ENCODE assay signal across 19 mouse cellular contexts in genomic region chr2:75723481-75723880, GRCm38 (mm10).
"Had no signal": no experiment of that assay in that cellular context is flagged by ENCODE, and none has a peak within 500 bp of the region (broad histone marks: within the 10 kb centered on the region; RNA-seq: fewer than 3 reads in every experiment).

No protein-coding gene starts in this region.

- ATAC-seq: midbrain, embryonic 16.5 days had no signal

- H3K9ac ChIP-seq: lung, embryonic 14.5 days; midbrain, embryonic 12.5 days; neural tube, embryonic 13.5 days; neural tube, embryonic 15.5 days; stomach, embryonic 15.5 days had no signal

- H3K36me3 ChIP-seq: midbrain, embryonic 10.5 days; midbrain, embryonic 12.5 days; neural tube, embryonic 13.5 days; neural tube, embryonic 15.5 days; stomach, embryonic 15.5 days had no signal

- DNase-seq: lung, adult 18-20 months; lung, embryonic 14.5 days; lung, postnatal 10 days; lung, postnatal 4 days; midbrain, embryonic 14.5 days; retina, postnatal 1 day; right cerebral cortex, adult 18-20 months; right cerebral cortex, postnatal 25 days; right cerebral cortex, postnatal 4 days; thymus, adult 2 months; thymus, postnatal 25 days had no signal

- H3K4me1 ChIP-seq: midbrain, embryonic 10.5 days; midbrain, embryonic 12.5 days; neural tube, embryonic 13.5 days; stomach, embryonic 15.5 days had no signal

- H3K4me2 ChIP-seq: lung, embryonic 14.5 days; midbrain, embryonic 12.5 days; neural tube, embryonic 13.5 days; neural tube, embryonic 15.5 days; stomach, embryonic 15.5 days had no signal

- H3K27me3 ChIP-seq: midbrain, embryonic 12.5 days; neural tube, embryonic 13.5 days; neural tube, embryonic 15.5 days; stomach, embryonic 15.5 days had no signal

- H3K27ac ChIP-seq: midbrain, embryonic 10.5 days; midbrain, embryonic 12.5 days; neural tube, embryonic 13.5 days; neural tube, embryonic 15.5 days; stomach, embryonic 15.5 days; stomach, postnatal 0 days had no signal

- H3K9me3 ChIP-seq: midbrain, embryonic 10.5 days; midbrain, embryonic 12.5 days; neural tube, embryonic 13.5 days; neural tube, embryonic 15.5 days; stomach, embryonic 15.5 days had no signal

- H3K4me3 ChIP-seq: midbrain, embryonic 10.5 days; midbrain, embryonic 12.5 days; myocyte; neural tube, embryonic 13.5 days; neural tube, embryonic 15.5 days; stomach, embryonic 15.5 days had no signal
